ENCODE assay signal across 25 mouse cellular contexts in genomic region chr4:114499650-114500049, GRCm38 (mm10).
DNase-seq lines count a peak whose midpoint lies in the region; ATAC-seq and TF ChIP-seq lines count a peak whose summit lies in the region.
"Had no signal": no experiment of that assay in that cellular context is flagged by ENCODE, and none has a peak within 500 bp of the region (broad histone marks: within the 10 kb centered on the region; RNA-seq: fewer than 3 reads in every experiment).

No protein-coding gene starts in this region.

- TF ChIP-seq POLR2A in heart, adult 2 months (IDR thresholded peaks at IDR 0.05; ENCODE audit: insufficient read depth, low read depth, low read length), result no peak

- H3K4me2 ChIP-seq in heart, postnatal 0 days (ENCODE audit: low read depth, low read length), result no peak overlapping the region
- H3K4me2 ChIP-seq in kidney, postnatal 0 days (ENCODE audit: low read length), result no peak overlapping the region
- H3K4me2 ChIP-seq in hindbrain, embryonic 13.5 days, result no peak overlapping the region
- H3K4me2 ChIP-seq: forebrain, embryonic 13.5 days; heart, embryonic 12.5 days; heart, embryonic 15.5 days had no signal

- no peaks in the 10 kb centered on the region for H3K36me3 ChIP-seq in heart, postnatal 0 days (replicated peaks; ENCODE audit: control insufficient read depth, insufficient read depth, low read length)
- H3K36me3 ChIP-seq in heart, adult 2 months (ENCODE audit: control insufficient read depth, insufficient read depth, low read length), result peaks cover 5% of the 10 kb centered on the region
- peaks cover 3% of the 10 kb centered on the region; the same call in 1 of the 2 replicates for H3K36me3 ChIP-seq in kidney, postnatal 0 days (ENCODE audit: insufficient read depth, low read length)
- H3K36me3 ChIP-seq in hindbrain, embryonic 13.5 days, result no peaks in the 10 kb centered on the region
- H3K36me3 ChIP-seq: forebrain, embryonic 10.5 days; heart, embryonic 12.5 days; heart, embryonic 15.5 days had no signal

- no peak overlapping the region for H3K4me3 ChIP-seq in heart, postnatal 0 days (ENCODE audit: low read depth, low read length)
- no peak overlapping the region for H3K4me3 ChIP-seq in heart, adult 2 months
- H3K4me3 ChIP-seq in kidney, postnatal 0 days (replicated peaks; ENCODE audit: low read depth, low read length), result no peak overlapping the region
- H3K4me3 ChIP-seq in hindbrain, embryonic 13.5 days, result no peak overlapping the region
- H3K4me3 ChIP-seq: forebrain, embryonic 10.5 days; forebrain, embryonic 13.5 days; heart, embryonic 12.5 days; heart, embryonic 15.5 days had no signal

- H3K27me3 ChIP-seq in heart, postnatal 0 days (ENCODE audit: control insufficient read depth, insufficient read depth, low read length), result no peaks in the 10 kb centered on the region
- H3K27me3 ChIP-seq in heart, adult 2 months (ENCODE audit: control insufficient read depth, insufficient read depth, low read length), result no peaks in the 10 kb centered on the region
- no peaks in the 10 kb centered on the region for H3K27me3 ChIP-seq in kidney, postnatal 0 days (ENCODE audit: insufficient read depth, low read length)
- no peaks in the 10 kb centered on the region for H3K27me3 ChIP-seq in hindbrain, embryonic 13.5 days
- H3K27me3 ChIP-seq: forebrain, embryonic 13.5 days had no signal

- no peaks in the 10 kb centered on the region for H3K9me3 ChIP-seq in heart, postnatal 0 days (replicated peaks; ENCODE audit: control insufficient read depth, low read length)
- no peaks in the 10 kb centered on the region for H3K9me3 ChIP-seq in kidney, postnatal 0 days (replicated peaks; ENCODE audit: low read length)
- H3K9me3 ChIP-seq in hindbrain, embryonic 13.5 days, result no peaks in the 10 kb centered on the region
- H3K9me3 ChIP-seq: forebrain, embryonic 10.5 days; forebrain, embryonic 13.5 days; heart, embryonic 15.5 days had no signal

- no peak for ATAC-seq in heart, postnatal 0 days (ENCODE audit: insufficient read depth, low read depth)
- ATAC-seq in kidney, postnatal 0 days (replicated peaks; ENCODE audit: low FRiP score, low read depth), result peak; percentile 77
- no peak for ATAC-seq in hindbrain, embryonic 13.5 days (ENCODE audit: low FRiP score)
- ATAC-seq: activated CD4-positive, CD25-positive, alpha-beta regulatory T cell, adult 4 months; forebrain, embryonic 13.5 days; forebrain, embryonic 16.5 days; hindbrain, embryonic 16.5 days had no signal

- no peak for TF ChIP-seq CTCF in heart, postnatal 0 days (IDR thresholded peaks at IDR 0.05; ENCODE audit: low read depth)
- no peak for TF ChIP-seq CTCF in heart, adult 2 months (IDR thresholded peaks at IDR 0.05)
- TF ChIP-seq CTCF in kidney, postnatal 0 days (IDR thresholded peaks at IDR 0.05; ENCODE audit: low read depth), result no peak

- no peaks in the 10 kb centered on the region for H3K79me2 ChIP-seq in heart, adult 2 months (replicated peaks; ENCODE audit: control insufficient read depth, insufficient read depth, low read length)

- no peak for TF ChIP-seq EP300 in heart, postnatal 0 days (IDR thresholded peaks at IDR 0.05; ENCODE audit: low read depth)
- TF ChIP-seq EP300 in heart, adult 2 months (IDR thresholded peaks at IDR 0.05; ENCODE audit: insufficient read depth, low read depth, low read length), result no peak

- H3K9ac ChIP-seq in heart, postnatal 0 days (replicated peaks; ENCODE audit: low read depth, low read length), result no peak overlapping the region
- H3K9ac ChIP-seq in heart, adult 2 months (ENCODE audit: low read depth, low read length), result no peak overlapping the region
- no peak overlapping the region for H3K9ac ChIP-seq in kidney, postnatal 0 days (ENCODE audit: low read depth, low read length)
- H3K9ac ChIP-seq in hindbrain, embryonic 13.5 days, result no peak overlapping the region
- H3K9ac ChIP-seq: forebrain, embryonic 13.5 days; heart, embryonic 12.5 days; heart, embryonic 15.5 days had no signal

- peak overlapping the region; percentile 12; the same call in 1 of the 2 replicates for H3K27ac ChIP-seq in heart, postnatal 0 days (ENCODE audit: low read depth)
- H3K27ac ChIP-seq in heart, adult 2 months, result no peak overlapping the region; the same call in 1 of the 2 replicates
- no peak overlapping the region for H3K27ac ChIP-seq in kidney, postnatal 0 days
- no peak overlapping the region for H3K27ac ChIP-seq in hindbrain, embryonic 13.5 days
- H3K27ac ChIP-seq: forebrain, embryonic 10.5 days; forebrain, embryonic 13.5 days had no signal

- intact Hi-C loops in heart, adult 2 months (cut with DNase I), result loop anchor here (2.0 to 5.0 kb wide), 2 partner anchors 39 to 113 kb away; no protein-coding TSS in a partner anchor

- peaks cover 29% of the 10 kb centered on the region for H3K4me1 ChIP-seq in heart, postnatal 0 days (ENCODE audit: control insufficient read depth, insufficient read depth)
- peaks cover 3% of the 10 kb centered on the region; the same call in 1 of the 2 replicates for H3K4me1 ChIP-seq in heart, adult 2 months (ENCODE audit: control insufficient read depth, insufficient read depth, low read length)
- no peaks in the 10 kb centered on the region for H3K4me1 ChIP-seq in kidney, postnatal 0 days (replicated peaks; ENCODE audit: insufficient read depth, low read length)
- peaks cover 21% of the 10 kb centered on the region for H3K4me1 ChIP-seq in hindbrain, embryonic 13.5 days (replicated peaks)
- H3K4me1 ChIP-seq: forebrain, embryonic 13.5 days had no signal

- no peak for DNase-seq in heart, postnatal 0 days (ENCODE audit: low spot score)
- DNase-seq in heart, adult 2 months, result no peak
- DNase-seq in kidney, adult 8-10 months, result peak; percentile 30 to 50
- DNase-seq in kidney, postnatal 10 days, result no peak
- DNase-seq in kidney, postnatal 0 days (ENCODE audit: low spot score), result no peak
- no peak for DNase-seq in right cerebral cortex, postnatal 10 days (ENCODE audit: low spot score in 2 of 2)
- DNase-seq: adrenal gland, adult 8-10 months; adrenal gland, postnatal 25 days; cerebellum, adult 11-12 months; cerebellum, adult 8-10 months; cerebellum, postnatal 10 days; cerebellum, postnatal 36 days; embryo, embryonic 11 days; gastrocnemius, postnatal 10 days; heart, adult 11 months; heart, postnatal 14 days; heart, postnatal 4 days had no signal

- WGBS in heart, postnatal 0 days, result 87% methylated on average over 1 of the region's 1 CpGs
- WGBS in heart, adult 2 months, result 84% methylated on average over 1 of the region's 1 CpGs
- WGBS in kidney, postnatal 0 days, result 68% methylated on average over 1 of the region's 1 CpGs
- WGBS in hindbrain, embryonic 13.5 days, result 95% methylated on average over 1 of the region's 1 CpGs

Comparison
In these comparisons a context has a peak if more than half of its experiments do, and no peak if none do; other contexts are left out.
1. DNase-seq: peak in kidney, adult 8-10 months (2 of 2); none in heart, postnatal 0 days (single experiment), heart, adult 2 months (0 of 2), kidney, postnatal 10 days (single experiment), kidney, postnatal 0 days (single experiment) and right cerebral cortex, postnatal 10 days (0 of 2).